ENCODE assay signal across 17 mouse cellular contexts in genomic region chr5:107013393-107013792, GRCm38 (mm10). TPM values are rescaled to one million over a fixed set of nuclear protein-coding genes. Genes with fewer than 3 reads are reported as not detected.
DNase-seq lines count a peak whose midpoint lies in the region; ATAC-seq and TF ChIP-seq lines count a peak whose summit lies in the region.
"Had no signal": no experiment of that assay in that cellular context is flagged by ENCODE, and none has a peak within 500 bp of the region (broad histone marks: within the 10 kb centered on the region; RNA-seq: fewer than 3 reads in every experiment).

No protein-coding gene starts in this region.

- WGBS in lung, embryonic 14.5 days, result 34% methylated on average over 2 of the region's 2 CpGs
- 71% methylated on average over 2 of the region's 2 CpGs for WGBS in embryonic facial prominence, embryonic 10.5 days

- intact Hi-C loops in gastrocnemius, postnatal 14 days (cut with DNase I; ENCODE audit: low total_unique reads), result no loop called here

- no peaks in the 10 kb centered on the region for H3K27me3 ChIP-seq in lung, embryonic 14.5 days (ENCODE audit: insufficient read depth, low read length)
- no peaks in the 10 kb centered on the region; the same call in 1 of the 2 replicates for H3K27me3 ChIP-seq in embryonic facial prominence, embryonic 10.5 days (replicated peaks; ENCODE audit: low read depth, poor library complexity, severe bottlenecking)
- H3K27me3 ChIP-seq in splenic B cell, adult 2 months (ENCODE audit: control insufficient read depth, insufficient read depth, low read length, poor library complexity, severe bottlenecking), result no peaks in the 10 kb centered on the region
- H3K27me3 ChIP-seq: limb, embryonic 15.5 days had no signal

- no peak overlapping the region for H3K9ac ChIP-seq in lung, embryonic 14.5 days
- H3K9ac ChIP-seq: limb, embryonic 15.5 days; liver, postnatal 0 days had no signal

- peaks cover 34% of the 10 kb centered on the region for H3K4me1 ChIP-seq in lung, embryonic 14.5 days (ENCODE audit: insufficient read depth)
- H3K4me1 ChIP-seq in embryonic facial prominence, embryonic 10.5 days, result peaks cover 51% of the 10 kb centered on the region

- no peaks in the 10 kb centered on the region for H3K9me3 ChIP-seq in lung, embryonic 14.5 days (ENCODE audit: low read depth, low read length)
- no peaks in the 10 kb centered on the region for H3K9me3 ChIP-seq in embryonic facial prominence, embryonic 10.5 days
- H3K9me3 ChIP-seq: hindbrain, embryonic 10.5 days; limb, embryonic 15.5 days had no signal

- no peak overlapping the region for H3K4me2 ChIP-seq in lung, embryonic 14.5 days
- H3K4me2 ChIP-seq: limb, embryonic 15.5 days had no signal

- no peak for DNase-seq in lung, embryonic 14.5 days
- no peak for DNase-seq in lung, postnatal 14 days
- no peak for DNase-seq in embryonic facial prominence, embryonic 10.5 days (ENCODE audit: low spot score)
- peak; percentile 54 for DNase-seq in splenic B cell, adult 2 months (ENCODE audit: low read depth, low spot score)
- DNase-seq in gastrocnemius, postnatal 14 days, result no peak
- no peak for DNase-seq in thymus, adult 18-20 months
- DNase-seq: cerebellum, adult 2 months; cerebellum, postnatal 36 days; kidney, adult 18-20 months; layer of hippocampus, postnatal 36 days had no signal

- TF ChIP-seq CTCF in lung, embryonic 14.5 days (IDR thresholded peaks at IDR 0.05; ENCODE audit: low read depth), result no peak

- H3K27ac ChIP-seq in lung, embryonic 14.5 days (ENCODE audit: low read depth), result 0 out of 2 replicates have a peak overlapping the region, but pooled peaks have one; percentile 6
- peak overlapping the region; percentile 51; the same call in 1 of the 2 replicates for H3K27ac ChIP-seq in embryonic facial prominence, embryonic 10.5 days (replicated peaks)
- H3K27ac ChIP-seq: hindbrain, embryonic 10.5 days; hindbrain, postnatal 0 days; kidney, postnatal 0 days; limb, embryonic 15.5 days had no signal

- ATAC-seq in lung, embryonic 14.5 days (ENCODE audit: insufficient read depth), result no peak
- ATAC-seq in CD4-positive, CD25-positive, alpha-beta regulatory T cell, adult 4 months, result peak; percentile 72
- ATAC-seq: forebrain, embryonic 14.5 days; hindbrain, postnatal 0 days; liver, postnatal 0 days had no signal

- no peaks in the 10 kb centered on the region for H3K36me3 ChIP-seq in lung, embryonic 14.5 days (ENCODE audit: insufficient read depth)
- H3K36me3 ChIP-seq in embryonic facial prominence, embryonic 10.5 days (replicated peaks), result no peaks in the 10 kb centered on the region
- no peaks in the 10 kb centered on the region for H3K36me3 ChIP-seq in splenic B cell, adult 2 months (ENCODE audit: control insufficient read depth, insufficient read depth, low read length, poor library complexity, severe bottlenecking)
- H3K36me3 ChIP-seq: hindbrain, embryonic 10.5 days; limb, embryonic 15.5 days had no signal

- no peak overlapping the region for H3K4me3 ChIP-seq in lung, embryonic 14.5 days (ENCODE audit: low read depth, low read length)
- H3K4me3 ChIP-seq in embryonic facial prominence, embryonic 10.5 days, result no peak overlapping the region
- H3K4me3 ChIP-seq: hindbrain, embryonic 10.5 days; limb, embryonic 15.5 days had no signal

RNA-seq across cellular contexts. Expression of gene Cdc7, which starts 49.3 kb away (rescaled TPM):
- polyA plus RNA-seq in lung, embryonic 14.5 days (2014; fragmentation: Nextera tagmentation; extraction: Ambion mirVana), result 55.1 and 56.6 TPM in 2 replicates
- 10 to 100 TPM; 19.1 to 23.9 TPM for polyA plus RNA-seq in CD4-positive, CD25-positive, alpha-beta regulatory T cell, adult 4 months (2017; shearing (Covaris generic))
- polyA plus RNA-seq in embryonic facial prominence, embryonic 10.5 days (2016; fragmentation: Nextera tagmentation; extraction: Ambion mirVana), result 63.7 and 65.3 TPM in 2 replicates
- under 1 TPM; 0.88 to 1.00 TPM for total RNA-seq in gastrocnemius, postnatal 14 days (2021)
